Mouse (Mus musculus): ENCODE measurements around the gene Tmem120b. TPM values are rescaled to one million over a fixed set of nuclear protein-coding genes. Genes with fewer than 3 reads are reported as not detected.

Gene Tmem120b
- polyA plus RNA-seq, 1 experiment from 2014 or later, result 25.8 TPM

DNA sequence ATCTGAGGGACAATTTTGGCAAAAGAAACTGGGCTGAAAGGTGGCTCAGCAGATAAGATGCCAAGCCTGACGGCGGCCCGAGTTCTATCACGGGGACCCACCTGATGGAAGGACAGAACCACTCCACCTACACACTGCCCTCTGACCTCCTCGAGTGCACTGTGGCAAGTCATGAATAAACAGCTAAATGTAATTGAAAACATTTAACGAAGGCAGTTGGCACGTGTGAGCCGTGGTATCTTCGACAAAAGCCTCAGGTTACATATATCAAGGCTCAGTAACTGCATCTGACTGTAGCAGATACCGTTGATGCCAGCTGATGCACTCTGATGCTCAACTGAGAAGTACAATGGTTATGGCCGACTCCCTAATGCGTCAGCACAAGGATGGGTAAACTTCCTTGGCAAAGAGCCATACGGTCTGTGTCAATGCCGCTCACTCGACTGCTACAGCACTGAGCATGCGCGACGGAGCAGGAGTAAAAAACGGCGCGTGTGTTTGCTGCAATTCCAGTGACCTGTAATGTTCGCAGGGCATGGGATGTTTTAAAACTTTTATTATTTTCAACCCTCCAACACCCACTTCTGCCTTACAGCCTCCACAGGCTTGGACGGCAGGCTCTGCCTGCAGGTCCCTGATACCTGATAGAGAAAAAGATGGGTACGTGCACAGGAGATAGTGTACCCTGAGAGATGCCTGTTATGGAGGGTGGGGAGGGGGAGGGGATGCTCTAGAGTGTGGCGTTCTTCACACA is 26.2 kb downstream of the Tmem120b start:
- Histone ChIP-seq H3K9me3 (replicated peaks) (no peaks in the 10 kb centered on the region), H3K9ac (peak overlapping the region; percentile 63), H3K36me3 (replicated peaks) (peaks cover 39% of the 10 kb centered on the region), H3K4me2 (peak overlapping the region; percentile 73), H3K27ac (replicated peaks) (peak overlapping the region; percentile 99), H3K4me3 (replicated peaks) (peak overlapping the region; percentile 34), H3K27me3 (no peaks in the 10 kb centered on the region), H3K4me1 (replicated peaks) (peaks cover 81% of the 10 kb centered on the region)
- 26% methylated on average over 25 of the region's 25 CpGs for WGBS (ENCODE audit: insufficient replicate concordance)
- ATAC-seq (ENCODE audit: insufficient read depth), result peak; percentile 89

- H3K27ac ChIP-seq (replicated peaks), result peak overlapping the region; percentile 99
- no peak overlapping the region for H3K4me2 ChIP-seq
- WGBS (ENCODE audit: insufficient replicate concordance), result 84% methylated on average over 8 of the region's 8 CpGs
- no peaks in the 10 kb centered on the region for H3K9me3 ChIP-seq (replicated peaks)
- peaks cover 51% of the 10 kb centered on the region for H3K36me3 ChIP-seq (replicated peaks)
- H3K9ac ChIP-seq, result no peak overlapping the region
- H3K27me3 ChIP-seq, result no peaks in the 10 kb centered on the region
- H3K4me1 ChIP-seq (replicated peaks), result peaks cover 62% of the 10 kb centered on the region
- H3K4me3 ChIP-seq (replicated peaks), result no peak overlapping the region
- no peak for ATAC-seq (ENCODE audit: insufficient read depth)
Observed at GRCm38 (mm10) chr5:123096299-123096698, 28.1 kb downstream of the Tmem120b start.

DNA sequence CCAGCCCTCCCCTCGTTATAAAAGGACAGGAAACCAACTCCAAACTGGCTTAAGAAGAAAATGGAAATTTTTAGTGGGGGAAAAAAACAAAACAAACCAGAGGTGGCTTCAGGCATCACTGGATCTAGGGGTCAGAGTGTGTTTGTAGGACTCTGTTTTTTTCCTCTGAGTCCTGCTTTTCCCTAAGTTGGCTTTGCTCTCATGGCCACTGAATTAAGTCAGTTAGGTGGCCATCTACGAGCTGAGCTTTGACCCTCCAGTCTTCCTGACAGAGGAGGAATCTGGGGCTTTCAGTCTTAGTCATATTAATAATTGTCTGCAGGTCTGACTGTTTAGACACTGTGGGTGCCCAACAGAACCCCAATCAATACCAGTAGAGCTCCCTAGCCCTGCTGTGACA is 30.3 kb downstream of the Tmem120b start:
- peak overlapping the region; percentile 34; the same call in 1 of the 2 replicates for H3K27ac ChIP-seq (replicated peaks)
- H3K36me3 ChIP-seq (replicated peaks), result peaks cover 73% of the 10 kb centered on the region

GRCm38 (mm10) chr5:123102376-123102775 is 34.2 kb downstream of the Tmem120b start:
- ATAC-seq (ENCODE audit: insufficient read depth), result no peak
- Histone ChIP-seq H3K27me3 (no peaks in the 10 kb centered on the region), H3K9ac (no peak overlapping the region), H3K4me3 (replicated peaks) (no peak overlapping the region), H3K27ac (replicated peaks) (no peak overlapping the region), H3K4me2 (no peak overlapping the region), H3K9me3 (replicated peaks) (no peaks in the 10 kb centered on the region), H3K4me1 (replicated peaks) (peaks cover 11% of the 10 kb centered on the region), H3K36me3 (replicated peaks) (peaks cover 97% of the 10 kb centered on the region)
- WGBS (ENCODE audit: insufficient replicate concordance), result 51% methylated on average over 7 of the region's 7 CpGs

More for the DNA sequence above, 30.3 kb downstream of the Tmem120b start:
- Histone ChIP-seq H3K4me1 (replicated peaks) (peaks cover 49% of the 10 kb centered on the region), H3K4me3 (replicated peaks) (no peak overlapping the region), H3K27me3 (no peaks in the 10 kb centered on the region), H3K9me3 (replicated peaks) (no peaks in the 10 kb centered on the region), H3K4me2 (no peak overlapping the region), H3K9ac (no peak overlapping the region)
- no peak for ATAC-seq (ENCODE audit: insufficient read depth)
- 70% methylated on average over 2 of the region's 2 CpGs for WGBS (ENCODE audit: insufficient replicate concordance)

GRCm38 (mm10) chr5:123103556-123103955 is 35.3 kb downstream of the Tmem120b start:
- H3K9ac ChIP-seq, result no peak overlapping the region
- no peaks in the 10 kb centered on the region for H3K27me3 ChIP-seq
- H3K4me3 ChIP-seq (replicated peaks), result no peak overlapping the region
- WGBS (ENCODE audit: insufficient replicate concordance), result 86% methylated on average over 8 of the region's 8 CpGs
- no peaks in the 10 kb centered on the region for H3K9me3 ChIP-seq (replicated peaks)
- 0 out of 2 replicates have a peak, but pooled peaks cover 11% of the 10 kb centered on the region for H3K4me1 ChIP-seq (replicated peaks)
- no peak overlapping the region for H3K4me2 ChIP-seq
- ATAC-seq (ENCODE audit: insufficient read depth), result no peak
- 0 out of 2 replicates have a peak overlapping the region, but pooled peaks have one; percentile 14 for H3K27ac ChIP-seq (replicated peaks)
- H3K36me3 ChIP-seq (replicated peaks), result peaks cover 98% of the 10 kb centered on the region

DNA sequence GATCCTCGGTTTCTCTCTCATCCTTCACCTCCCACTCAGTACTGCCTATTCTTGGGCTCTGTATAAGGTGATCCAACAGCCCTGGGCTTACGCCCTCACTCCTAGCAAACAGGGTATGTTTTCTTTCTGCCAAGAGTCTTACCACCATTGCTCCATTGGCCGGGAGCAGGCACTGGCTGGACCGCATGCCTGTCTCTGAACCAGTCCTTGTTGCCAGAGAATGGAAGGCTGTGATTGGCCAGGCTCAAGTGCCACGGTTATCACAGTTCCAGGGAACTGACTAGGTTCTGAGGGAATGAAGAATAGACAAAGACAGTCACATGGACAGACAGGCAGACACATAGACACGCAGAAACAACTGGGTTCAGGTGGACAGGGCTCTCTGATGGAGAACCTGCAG is 36.6 kb downstream of the Tmem120b start:
- Histone ChIP-seq H3K4me3 (replicated peaks) (no peak overlapping the region), H3K36me3 (replicated peaks) (peaks cover 95% of the 10 kb centered on the region), H3K27me3 (no peaks in the 10 kb centered on the region), H3K4me1 (replicated peaks) (0 out of 2 replicates have a peak, but pooled peaks cover 12% of the 10 kb centered on the region), H3K27ac (replicated peaks) (no peak overlapping the region), H3K9ac (no peak overlapping the region), H3K4me2 (no peak overlapping the region), H3K9me3 (replicated peaks) (no peaks in the 10 kb centered on the region)
- 82% methylated on average over 6 of the region's 6 CpGs for WGBS (ENCODE audit: insufficient replicate concordance)
- no peak for ATAC-seq (ENCODE audit: insufficient read depth)

DNA sequence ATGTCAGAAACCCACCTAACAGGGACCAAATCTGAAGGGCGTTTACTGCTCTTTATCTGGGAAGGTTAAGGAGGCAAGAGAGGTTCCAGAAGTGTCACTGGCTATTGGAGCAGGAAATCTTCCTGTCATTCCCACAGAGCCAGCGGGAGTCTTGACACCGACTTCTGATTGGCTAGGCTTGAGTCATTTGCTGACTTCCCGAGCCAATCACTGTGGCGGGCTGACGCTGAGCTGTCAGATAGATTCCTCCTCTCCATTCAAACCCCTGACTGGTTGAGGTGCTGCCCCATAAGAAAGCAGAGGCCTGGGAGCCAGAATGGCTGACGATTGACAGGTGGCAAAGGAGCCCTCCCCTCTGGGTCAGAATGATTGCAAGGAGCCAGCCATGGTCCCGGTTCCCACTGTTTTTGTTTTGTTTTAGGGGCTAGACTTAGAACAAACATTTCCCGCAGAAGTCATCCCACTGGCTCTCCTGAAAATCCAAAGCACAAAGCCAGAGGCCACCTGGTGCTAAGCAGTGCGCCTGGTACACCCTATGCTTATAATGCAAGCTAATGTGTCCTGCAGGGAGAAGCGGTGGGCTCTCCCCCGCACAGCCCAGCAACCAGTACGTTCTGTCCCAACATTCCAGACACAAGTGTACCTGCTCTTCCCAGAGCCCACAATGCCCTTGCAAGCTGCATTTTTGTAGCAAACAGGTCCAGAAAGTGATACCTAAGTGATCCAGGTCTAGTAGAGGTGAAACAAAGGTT is 41.4 kb downstream of the Tmem120b start:
- Histone ChIP-seq H3K9ac (no peak overlapping the region), H3K4me3 (replicated peaks) (no peak overlapping the region), H3K9me3 (replicated peaks) (no peaks in the 10 kb centered on the region), H3K4me2 (0 out of 2 replicates have a peak overlapping the region, but pooled peaks have one; percentile 1), H3K27ac (replicated peaks) (no peak overlapping the region), H3K4me1 (replicated peaks) (0 out of 2 replicates have a peak, but pooled peaks cover 6% of the 10 kb centered on the region), H3K36me3 (replicated peaks) (peaks cover 77% of the 10 kb centered on the region), H3K27me3 (no peaks in the 10 kb centered on the region)
- 60% methylated on average over 13 of the region's 13 CpGs for WGBS (ENCODE audit: insufficient replicate concordance)
- ATAC-seq (ENCODE audit: insufficient read depth), result no peak

GRCm38 (mm10) chr5:123110296-123110721 is 42.1 kb downstream of the Tmem120b start:
- Histone ChIP-seq H3K36me3 (replicated peaks) (peaks cover 77% of the 10 kb centered on the region), H3K9ac (no peak overlapping the region)
- WGBS (ENCODE audit: insufficient replicate concordance), result 88% methylated on average over 13 of the region's 13 CpGs

GRCm38 (mm10) chr5:123114109-123114508 is 45.9 kb downstream of the Tmem120b start:
- no peaks in the 10 kb centered on the region for H3K9me3 ChIP-seq (replicated peaks)
- H3K27ac ChIP-seq (replicated peaks), result no peak overlapping the region
- H3K27me3 ChIP-seq, result no peaks in the 10 kb centered on the region
- H3K4me2 ChIP-seq, result no peak overlapping the region
- H3K36me3 ChIP-seq (replicated peaks), result peaks cover 74% of the 10 kb centered on the region
- peaks cover 16% of the 10 kb centered on the region for H3K4me1 ChIP-seq (replicated peaks)
- 73% methylated on average over 11 of the region's 11 CpGs for WGBS (ENCODE audit: insufficient replicate concordance)
- no peak for ATAC-seq (ENCODE audit: insufficient read depth)
- no peak overlapping the region for H3K9ac ChIP-seq
- H3K4me3 ChIP-seq (replicated peaks), result no peak overlapping the region

More at GRCm38 (mm10) chr5:123110296-123110721, 42.1 kb downstream of the Tmem120b start:
- H3K27ac ChIP-seq (replicated peaks), result no peak overlapping the region
- H3K4me2 ChIP-seq, result no peak overlapping the region
- H3K27me3 ChIP-seq, result no peaks in the 10 kb centered on the region
- no peak overlapping the region for H3K4me3 ChIP-seq (replicated peaks)
- no peak for ATAC-seq (ENCODE audit: insufficient read depth)
- H3K9me3 ChIP-seq (replicated peaks), result no peaks in the 10 kb centered on the region
- 0 out of 2 replicates have a peak, but pooled peaks cover 6% of the 10 kb centered on the region for H3K4me1 ChIP-seq (replicated peaks)

DNA sequence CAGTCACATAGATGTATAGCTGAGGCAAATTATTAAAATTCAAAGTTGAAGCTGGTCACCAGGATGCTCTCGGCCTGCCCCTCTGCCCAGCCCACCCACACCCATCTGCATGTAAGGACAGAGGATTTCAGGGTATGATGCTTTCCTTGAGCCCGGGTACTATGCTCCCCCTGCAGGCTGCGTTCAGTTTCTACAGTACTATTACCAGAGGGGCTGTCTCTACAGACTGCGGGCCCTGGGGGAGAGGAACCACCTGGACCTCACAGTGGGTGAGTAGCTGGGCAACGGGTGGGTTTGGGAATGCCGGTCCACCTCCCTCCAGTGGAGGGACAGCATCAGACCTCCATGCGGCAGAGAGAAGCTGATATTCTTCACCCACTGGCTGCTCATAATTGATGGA is 46.7 kb downstream of the Tmem120b start:
- H3K4me2 ChIP-seq, result no peak overlapping the region
- H3K9ac ChIP-seq, result no peak overlapping the region
- H3K4me1 ChIP-seq (replicated peaks), result peaks cover 14% of the 10 kb centered on the region
- peaks cover 67% of the 10 kb centered on the region for H3K36me3 ChIP-seq (replicated peaks)
- ATAC-seq (ENCODE audit: insufficient read depth), result no peak
- H3K27ac ChIP-seq (replicated peaks), result no peak overlapping the region
- no peaks in the 10 kb centered on the region for H3K9me3 ChIP-seq (replicated peaks)
- no peaks in the 10 kb centered on the region for H3K27me3 ChIP-seq
- H3K4me3 ChIP-seq (replicated peaks), result no peak overlapping the region
- 50% methylated on average over 7 of the region's 7 CpGs for WGBS (ENCODE audit: insufficient replicate concordance)

DNA sequence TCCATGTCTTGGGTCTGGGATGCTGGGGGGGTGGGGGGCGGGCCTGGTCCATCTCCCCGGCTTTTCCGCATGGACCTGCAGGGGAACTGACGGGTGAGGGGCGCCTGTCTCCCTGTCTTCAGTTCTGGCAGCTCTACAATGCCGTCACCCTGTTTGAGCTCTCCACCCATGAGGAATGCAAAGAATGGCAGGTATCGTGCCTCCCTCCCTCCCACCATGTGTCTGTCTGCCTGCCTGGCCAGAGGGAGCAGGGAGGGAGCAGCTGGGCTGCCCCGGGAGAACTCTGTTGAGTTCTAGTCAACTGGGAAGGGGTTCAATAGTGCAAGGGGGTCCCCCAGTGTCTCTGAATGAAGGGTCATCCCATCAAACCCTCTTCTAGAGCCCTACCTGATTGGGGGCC is 47.9 kb downstream of the Tmem120b start:
- no peak for ATAC-seq (ENCODE audit: insufficient read depth)
- 79% methylated on average over 8 of the region's 8 CpGs for WGBS (ENCODE audit: insufficient replicate concordance)
- H3K36me3 ChIP-seq (replicated peaks), result peaks cover 61% of the 10 kb centered on the region

More for the DNA sequence above, 47.9 kb downstream of the Tmem120b start:
- no peaks in the 10 kb centered on the region for H3K27me3 ChIP-seq
- H3K9me3 ChIP-seq (replicated peaks), result no peaks in the 10 kb centered on the region
- no peak overlapping the region for H3K4me2 ChIP-seq
- no peak overlapping the region for H3K27ac ChIP-seq (replicated peaks)
- no peak overlapping the region for H3K9ac ChIP-seq
- no peak overlapping the region for H3K4me3 ChIP-seq (replicated peaks)
- H3K4me1 ChIP-seq (replicated peaks), result peaks cover 14% of the 10 kb centered on the region
